Mouse (Mus musculus) liver, embryonic 14.5 days (tissue): ENCODE measurements at regions not wholly inside any gene's neighbourhood (a gene's known extent, or its start where the extent isn't known, plus 50 kb on each side); places are given as distances from the start of the nearest gene placed in this dataset.

Experiments used
- CTCF ChIP-seq: IDR thresholded peaks from 2 replicates; pipeline ENCODE4 v1.5.1; 2016; ENCODE audit warnings: antibody characterized with exemption, low read depth, control low read depth
- EP300 ChIP-seq: IDR thresholded peaks from 2 replicates; pipeline ENCODE4 v1.6.1; 2016; ENCODE audit warnings: antibody characterized with exemption, low read depth

DNA sequence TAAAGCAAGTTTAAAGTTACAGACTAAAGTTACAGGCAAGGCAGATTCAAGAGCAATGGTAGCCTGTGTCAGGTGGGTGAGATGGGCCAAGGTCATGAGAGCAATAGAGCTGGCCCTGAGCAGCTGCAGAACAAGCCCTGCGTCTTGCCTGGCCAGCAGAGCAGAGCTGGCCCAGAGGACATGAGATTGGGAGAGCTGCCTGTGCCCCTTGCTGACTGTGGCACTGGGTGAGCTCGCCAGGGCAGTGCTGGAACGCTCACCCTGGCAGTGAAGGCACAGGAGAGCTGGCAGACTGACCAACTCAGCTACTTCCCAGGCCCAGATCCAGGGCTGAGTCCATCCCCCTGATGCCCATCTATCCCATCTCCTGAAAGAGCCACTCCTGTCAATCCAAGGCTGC lies 53.7 kb upstream of the Caprin1 start:
- TF ChIP-seq CTCF (no peak), EP300 (no peak)
